Mouse (Mus musculus) intestine, embryonic 16.5 days (tissue): ENCODE results near the gene Abcg8. TPM values are rescaled to one million over a fixed set of nuclear protein-coding genes. Genes with fewer than 3 reads are reported as not detected.
A peak's percentile ranks its signal among the peaks of the same experiment; 100 is the strongest.

Source experiments
- ATAC-seq: fragments of 200-750 bp; cut with Nextera tagmentation; 2 replicates; pipeline ENCODE4 v1.8.0; 2017; ENCODE audit warnings: moderate TSS enrichment, moderate library complexity
- H3K27ac ChIP-seq: fragments of 300-500 bp; sonication (generic); 2 replicates; pipeline ENCODE4 v1.5.1; 2014; ENCODE audit warnings: mild to moderate bottlenecking, low read length
- H3K27me3 ChIP-seq: fragments of 300-500 bp; sonication (generic); replicated peaks from 2 replicates; pipeline ENCODE4 v1.6.1; 2014; ENCODE audit warnings: low read length, control low read depth, mixed read lengths; ENCODE audit not compliant: control insufficient read depth, insufficient read depth
- H3K36me3 ChIP-seq: fragments of 300-500 bp; sonication (generic); 2 replicates; pipeline ENCODE4 v1.6.1; 2014; ENCODE audit warnings: low read length, control low read depth; ENCODE audit not compliant: control insufficient read depth, insufficient read depth
- H3K4me1 ChIP-seq: fragments of 300-500 bp; sonication (generic); 2 replicates; pipeline ENCODE4 v1.6.1; 2014; ENCODE audit warnings: low read length, control low read depth, mixed read lengths; ENCODE audit not compliant: control insufficient read depth, insufficient read depth
- H3K4me2 ChIP-seq: fragments of 300-500 bp; sonication (generic); 2 replicates; pipeline ENCODE4 v1.6.1; 2014; ENCODE audit warnings: low read depth, low read length, control low read depth
- H3K4me3 ChIP-seq: fragments of 300-500 bp; sonication (generic); 2 replicates; pipeline ENCODE4 v1.5.1; 2014; ENCODE audit warnings: mild to moderate bottlenecking, low read length
- H3K9ac ChIP-seq: fragments of 300-500 bp; sonication (generic); 2 replicates; pipeline ENCODE4 v1.6.1; 2014; ENCODE audit warnings: low read depth, low read length
- H3K9me3 ChIP-seq: fragments of 300-500 bp; sonication (generic); 2 replicates; pipeline ENCODE4 v1.6.1; 2016; ENCODE audit warnings: low read length, control low read depth; ENCODE audit not compliant: control insufficient read depth
- WGBS: fragments of 180-500 bp; shearing (Covaris S2); extraction: QIAGEN DNeasy Blood & Tissue Kit; methylation state at CpG from one replicate; pipeline ENCODE4 v1.1.7; 2014; 5-methylcytosine and 5-hydroxymethylcytosine counted together
- polyA plus RNA-seq: library from polyadenylated mRNA; unstranded; fragments of >200 nt; fragmentation: Nextera tagmentation; extraction: Ambion mirVana; gene quantifications from 2 replicates; pipeline ENCODE4 v1.2.1, GENCODE M21; 2015

Abcg8 gene
- polyA plus RNA-seq, 1 experiment from 2014 or later: 1.2 TPM

GRCm38 (mm10) chr17:84688834-84689233 lies 12.7 kb downstream of the Abcg8 start:
- Histone ChIP-seq H3K4me1 (peaks cover 8% of the 10 kb centered on the region; the same call in 1 of the 2 replicates), H3K36me3 (no peaks in the 10 kb centered on the region), H3K4me3 (no peak overlapping the region), H3K4me2 (no peak overlapping the region), H3K27me3 (no peaks in the 10 kb centered on the region), H3K9me3 (no peaks in the 10 kb centered on the region), H3K27ac (no peak overlapping the region), H3K9ac (no peak overlapping the region)
- 88% methylated on average over 11 of the region's 11 CpGs for WGBS
- peak; percentile 31; the same call in 1 of the 2 replicates for ATAC-seq

- Histone ChIP-seq H3K36me3 (no peaks in the 10 kb centered on the region), H3K4me3 (no peak overlapping the region), H3K9me3 (no peaks in the 10 kb centered on the region), H3K27ac (no peak overlapping the region), H3K9ac (no peak overlapping the region), H3K4me1 (peaks cover 5% of the 10 kb centered on the region; the same call in 1 of the 2 replicates), H3K4me2 (no peak overlapping the region), H3K27me3 (no peaks in the 10 kb centered on the region)
- 56% methylated on average over 5 of the region's 5 CpGs for WGBS
- ATAC-seq: peak; percentile 77
Observed at GRCm38 (mm10) chr17:84689316-84689715, 13.2 kb downstream of the Abcg8 start.

GRCm38 (mm10) chr17:84690111-84690510 lies 14.0 kb downstream of the Abcg8 start:
- Histone ChIP-seq H3K9me3 (no peaks in the 10 kb centered on the region), H3K27me3 (no peaks in the 10 kb centered on the region)
- WGBS: 64% methylated on average over 5 of the region's 5 CpGs

GRCm38 (mm10) chr17:84693741-84694140 lies 17.6 kb downstream of the Abcg8 start:
- Histone ChIP-seq H3K9me3 (no peaks in the 10 kb centered on the region), H3K36me3 (no peaks in the 10 kb centered on the region), H3K4me3 (no peak overlapping the region), H3K27me3 (no peaks in the 10 kb centered on the region), H3K27ac (no peak overlapping the region), H3K4me2 (no peak overlapping the region), H3K9ac (no peak overlapping the region), H3K4me1 (peaks cover 4% of the 10 kb centered on the region; the same call in 1 of the 2 replicates)
- WGBS: 71% methylated on average over 2 of the region's 2 CpGs
- no peak for ATAC-seq

More at GRCm38 (mm10) chr17:84690111-84690510, 14.0 kb downstream of the Abcg8 start:
- no peak overlapping the region for H3K9ac ChIP-seq
- ATAC-seq: no peak
- peaks cover 4% of the 10 kb centered on the region; the same call in 1 of the 2 replicates for H3K4me1 ChIP-seq
- no peak overlapping the region for H3K4me3 ChIP-seq
- no peaks in the 10 kb centered on the region for H3K36me3 ChIP-seq
- no peak overlapping the region for H3K27ac ChIP-seq
- no peak overlapping the region for H3K4me2 ChIP-seq

GRCm38 (mm10) chr17:84696537-84696936 lies 20.4 kb downstream of the Abcg8 start:
- ATAC-seq: no peak
- 0 out of 2 replicates have a peak, but pooled peaks cover 3% of the 10 kb centered on the region for H3K4me1 ChIP-seq
- H3K4me3 ChIP-seq: no peak overlapping the region
- H3K36me3 ChIP-seq: no peaks in the 10 kb centered on the region
- H3K27me3 ChIP-seq: no peaks in the 10 kb centered on the region
- no peak overlapping the region for H3K4me2 ChIP-seq
- no peaks in the 10 kb centered on the region for H3K9me3 ChIP-seq
- H3K9ac ChIP-seq: no peak overlapping the region
- WGBS: 69% methylated on average over 6 of the region's 6 CpGs
- no peak overlapping the region for H3K27ac ChIP-seq

GRCm38 (mm10) chr17:84698727-84699126 lies 22.6 kb downstream of the Abcg8 start:
- WGBS: 29% methylated on average over 5 of the region's 5 CpGs

GRCm38 (mm10) chr17:84707407-84707806 lies 31.3 kb downstream of the Abcg8 start:
- Histone ChIP-seq H3K4me1 (no peaks in the 10 kb centered on the region), H3K4me3 (no peak overlapping the region), H3K27me3 (no peaks in the 10 kb centered on the region), H3K27ac (no peak overlapping the region), H3K36me3 (peaks cover 3% of the 10 kb centered on the region; the same call in 1 of the 2 replicates), H3K9ac (no peak overlapping the region), H3K4me2 (no peak overlapping the region), H3K9me3 (no peaks in the 10 kb centered on the region)
- no peak for ATAC-seq
- WGBS: 71% methylated on average over 4 of the region's 4 CpGs

More at GRCm38 (mm10) chr17:84698727-84699126, 22.6 kb downstream of the Abcg8 start:
- ATAC-seq: peak; percentile 62
- Histone ChIP-seq H3K4me3 (no peak overlapping the region), H3K27ac (no peak overlapping the region), H3K36me3 (no peaks in the 10 kb centered on the region), H3K9me3 (no peaks in the 10 kb centered on the region), H3K4me1 (0 out of 2 replicates have a peak, but pooled peaks cover 3% of the 10 kb centered on the region), H3K4me2 (no peak overlapping the region), H3K27me3 (no peaks in the 10 kb centered on the region), H3K9ac (no peak overlapping the region)

GRCm38 (mm10) chr17:84708818-84709217 lies 32.7 kb downstream of the Abcg8 start:
- H3K36me3 ChIP-seq: peaks cover 8% of the 10 kb centered on the region
- H3K4me3 ChIP-seq: no peak overlapping the region
- WGBS: 68% methylated on average over 7 of the region's 7 CpGs
- H3K9ac ChIP-seq: no peak overlapping the region
- no peak for ATAC-seq
- no peaks in the 10 kb centered on the region for H3K4me1 ChIP-seq
- no peak overlapping the region for H3K4me2 ChIP-seq
- no peaks in the 10 kb centered on the region for H3K27me3 ChIP-seq
- H3K9me3 ChIP-seq: no peaks in the 10 kb centered on the region
- no peak overlapping the region for H3K27ac ChIP-seq

GRCm38 (mm10) chr17:84709403-84709851 lies 33.3 kb downstream of the Abcg8 start:
- peaks cover 8% of the 10 kb centered on the region for H3K36me3 ChIP-seq
- H3K4me2 ChIP-seq: no peak overlapping the region
- ATAC-seq: peak; percentile 56; the same call in 1 of the 2 replicates
- no peak overlapping the region for H3K9ac ChIP-seq
- no peak overlapping the region for H3K4me3 ChIP-seq
- no peaks in the 10 kb centered on the region for H3K4me1 ChIP-seq
- H3K27ac ChIP-seq: no peak overlapping the region
- WGBS: 56% methylated on average over 17 of the region's 17 CpGs
- H3K9me3 ChIP-seq: no peaks in the 10 kb centered on the region
- no peaks in the 10 kb centered on the region for H3K27me3 ChIP-seq
